Mouse (Mus musculus): ENCODE results near the gene Atrip.

Gene Atrip

DNA sequence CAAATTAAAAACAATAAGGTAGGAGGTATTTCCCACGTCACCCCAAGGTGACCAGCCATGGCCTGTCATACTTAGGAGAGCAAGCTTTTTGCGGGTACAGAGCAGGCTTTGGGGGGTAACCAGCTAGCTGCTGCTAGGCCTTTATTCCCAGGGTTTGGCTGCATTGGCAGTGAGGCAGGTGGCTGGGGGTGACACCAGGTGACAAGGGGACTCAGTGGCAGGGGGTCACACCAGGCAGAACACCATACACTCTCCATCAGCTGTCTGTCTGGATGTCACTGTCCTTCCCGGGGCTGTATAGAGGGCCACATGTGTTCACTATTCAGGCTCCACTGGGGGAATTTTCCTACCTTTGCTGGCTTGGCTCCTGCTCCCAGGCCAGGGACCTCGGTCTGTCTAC, 17.0 kb downstream of the Atrip start:
- peak in 1 of 2 experiments; percentile 1 for DNase-seq

DNA sequence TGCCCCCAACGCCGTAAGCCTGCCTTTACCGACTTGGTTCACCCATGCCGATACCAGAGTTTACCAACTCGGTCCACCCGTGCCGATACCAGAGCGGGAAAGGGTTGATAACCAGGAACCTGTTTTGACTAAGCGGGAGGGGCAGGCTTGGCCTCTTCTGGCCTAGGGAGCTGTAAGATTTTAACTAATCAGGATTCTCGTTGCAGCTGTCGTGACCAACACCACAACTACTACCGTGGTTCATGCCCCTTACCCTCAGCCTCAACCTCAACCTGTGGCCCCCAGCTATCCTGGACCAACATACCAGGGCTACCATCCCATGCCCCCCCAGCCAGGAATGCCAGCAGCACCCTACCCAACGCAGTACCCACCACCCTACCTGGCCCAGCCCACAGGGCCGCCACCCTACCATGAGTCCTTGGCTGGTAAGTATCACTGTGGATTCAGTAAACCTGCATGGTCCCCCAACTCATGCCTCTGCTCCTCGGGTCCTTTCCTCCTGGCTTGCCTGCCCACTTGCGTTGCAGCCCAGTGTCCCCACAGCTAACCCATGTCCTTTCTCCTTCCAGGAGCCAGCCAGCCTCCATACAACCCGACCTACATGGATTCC, 17.7 kb downstream of the Atrip start:
- DNase-seq = peak in 1 of 2 experiments; percentile 1

GRCm38 (mm10) chr9:109055271-109056030, 18.5 kb downstream of the Atrip start:
- peak in 1 of 2 experiments; percentile 10 for DNase-seq

GRCm38 (mm10) chr9:109054712-109055111, 19.2 kb downstream of the Atrip start:
- peak; percentile 79 to 85 for DNase-seq

- no peak for DNase-seq
Measured at GRCm38 (mm10) chr9:109053851-109054250, 20.1 kb downstream of the Atrip start.

DNA sequence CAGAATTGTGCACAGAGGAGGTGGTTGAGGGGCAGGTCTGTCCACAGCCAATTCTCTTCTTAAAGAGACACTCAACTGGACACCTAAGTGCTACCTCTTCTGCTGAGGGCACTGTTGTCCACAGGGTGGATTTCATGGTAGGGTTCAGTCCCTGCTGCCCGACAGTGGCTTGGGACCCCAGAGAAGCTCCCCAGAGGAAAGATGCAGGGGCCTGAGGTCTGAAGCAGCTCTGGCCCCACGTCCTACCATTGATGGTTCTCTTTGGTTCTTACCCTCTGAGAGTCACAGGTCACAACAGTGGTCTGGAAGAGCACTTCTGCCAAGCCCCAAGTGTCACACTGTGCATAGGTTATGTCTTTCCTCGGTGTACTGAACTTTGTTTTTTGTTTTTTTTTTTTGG, 20.6 kb downstream of the Atrip start:
- DNase-seq = peak in 1 of 2 experiments; percentile 0

GRCm38 (mm10) chr9:109052490-109053260, 21.2 kb downstream of the Atrip start:
- no peak for DNase-seq

- DNase-seq = no peak
Measured at GRCm38 (mm10) chr9:109051651-109052489, 22.1 kb downstream of the Atrip start.

GRCm38 (mm10) chr9:109051011-109051501, 22.9 kb downstream of the Atrip start:
- no peak for DNase-seq

- no peak for DNase-seq
Measured at GRCm38 (mm10) chr9:109050674-109050997, 23.3 kb downstream of the Atrip start.

DNA sequence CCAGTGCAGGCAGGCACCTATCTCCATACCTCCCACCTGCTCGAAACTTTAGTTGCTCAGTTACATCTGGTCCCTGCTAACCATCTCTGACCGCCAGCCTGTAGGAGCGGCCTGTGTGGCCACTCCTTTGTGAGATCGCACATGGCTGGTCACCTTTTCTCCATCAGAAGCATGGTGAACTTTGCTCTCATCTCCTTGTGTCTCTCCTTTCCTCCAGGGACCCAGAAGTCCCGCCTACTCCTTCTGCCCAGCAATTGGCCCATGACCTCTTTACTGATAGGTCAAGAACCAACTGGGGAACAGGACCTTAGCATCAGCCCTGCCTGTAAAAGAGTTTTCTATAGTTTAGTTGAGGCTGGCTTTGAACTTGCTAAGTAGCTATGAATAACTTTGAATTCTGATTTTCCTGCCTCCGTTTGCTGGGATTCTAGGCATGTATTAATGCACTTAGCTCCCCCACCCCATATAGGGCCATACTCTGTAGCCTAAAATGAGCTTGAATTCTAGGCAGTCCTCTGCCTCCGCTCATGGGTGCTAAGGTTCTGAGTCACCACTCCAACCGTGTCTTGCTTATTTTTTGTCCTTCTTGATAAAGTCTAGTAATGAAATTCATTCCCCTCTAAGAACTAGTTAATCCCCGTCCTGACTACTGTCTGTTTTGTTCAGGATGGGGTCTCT, 23.8 kb downstream of the Atrip start:
- no peak for DNase-seq

DNA sequence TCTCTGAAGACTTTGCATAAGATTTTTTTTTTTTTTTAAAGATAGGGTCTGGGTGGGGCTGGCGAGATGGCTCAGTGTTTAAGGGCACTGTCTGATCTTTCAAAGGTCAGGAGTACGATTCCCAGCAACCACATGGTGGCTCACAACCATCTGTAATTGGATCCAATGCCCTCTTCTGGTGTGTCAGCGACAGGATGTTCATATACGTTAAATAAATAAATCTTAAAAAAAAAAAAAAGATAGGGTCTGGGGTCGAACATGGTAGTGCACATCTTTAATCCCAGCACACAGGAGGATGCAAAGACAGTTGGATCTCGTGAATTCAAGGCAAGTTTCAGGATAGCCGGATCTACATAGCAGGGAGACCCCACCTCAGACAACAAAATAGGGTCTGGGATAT, 24.6 kb downstream of the Atrip start:
- DNase-seq = no peak

- peak; percentile 51 to 77 for DNase-seq
Measured at GRCm38 (mm10) chr9:109046306-109046705, 27.6 kb downstream of the Atrip start.

DNA sequence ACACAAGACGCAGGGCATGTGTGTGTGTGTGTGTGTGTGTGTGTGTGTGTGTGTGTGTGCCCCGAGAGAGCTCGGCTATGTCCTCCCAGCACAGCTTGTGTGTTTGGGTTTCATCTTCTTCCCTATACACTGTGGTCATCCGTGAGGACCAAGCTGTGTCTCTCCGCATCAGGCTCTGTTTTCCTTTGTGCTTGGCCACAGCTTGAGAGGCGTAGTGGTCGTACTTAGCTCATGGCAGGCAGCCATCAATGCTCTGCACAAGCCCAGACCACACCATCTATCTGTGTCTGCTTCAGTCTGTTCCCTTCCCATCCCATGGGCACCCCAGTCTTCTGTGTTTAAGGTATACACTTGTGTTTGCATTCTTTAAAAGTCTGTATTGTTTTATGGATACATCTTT, 32.6 kb downstream of the Atrip start:
- peak in 1 of 2 experiments; percentile 1 for DNase-seq

DNA sequence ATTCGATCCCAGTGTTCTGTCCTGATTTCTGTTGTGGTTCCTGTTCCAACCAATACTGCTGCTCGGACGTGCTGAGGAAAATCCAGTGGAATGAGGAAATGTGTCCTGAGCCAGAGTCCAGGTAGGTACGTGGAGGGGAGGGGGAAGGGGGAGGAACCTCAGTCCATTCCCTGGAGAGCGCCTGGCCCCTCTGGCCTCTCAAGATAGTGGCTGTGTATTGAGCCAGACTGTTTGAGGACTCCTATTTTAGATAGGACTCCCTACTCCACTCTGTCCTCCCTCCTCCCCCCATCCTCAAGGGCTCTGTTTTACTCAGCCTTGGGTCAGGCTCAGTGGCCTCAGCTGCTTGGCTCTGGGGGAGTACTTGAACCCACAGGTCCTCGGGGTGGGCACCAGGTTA, 33.0 kb downstream of the Atrip start:
- DNase-seq = peak; percentile 59 to 62

DNA sequence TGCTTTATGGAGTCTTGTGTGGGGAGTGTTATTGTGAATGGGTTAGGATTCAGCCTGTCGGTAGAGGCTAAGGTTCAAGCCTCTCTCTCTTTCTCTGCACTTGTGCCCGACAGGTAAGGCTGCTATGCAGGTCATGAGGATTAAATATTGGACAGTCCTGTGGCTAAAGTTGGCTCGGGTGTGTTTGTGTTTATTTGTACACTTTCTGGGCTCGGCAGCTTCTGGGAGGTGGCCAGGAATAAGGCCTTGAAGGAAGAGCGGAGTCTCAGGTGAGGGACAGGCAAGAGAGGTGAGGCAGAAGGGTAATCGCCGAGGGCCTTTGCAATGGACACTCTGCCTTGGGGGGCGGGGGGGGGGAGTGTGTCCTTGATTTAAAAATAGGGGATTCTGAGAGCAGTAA, 33.7 kb downstream of the Atrip start:
- peak; percentile 64 to 66 for DNase-seq

- DNase-seq = peak in 1 of 2 experiments; percentile 42
Measured at GRCm38 (mm10) chr9:109039681-109040080, 34.2 kb downstream of the Atrip start.

DNA sequence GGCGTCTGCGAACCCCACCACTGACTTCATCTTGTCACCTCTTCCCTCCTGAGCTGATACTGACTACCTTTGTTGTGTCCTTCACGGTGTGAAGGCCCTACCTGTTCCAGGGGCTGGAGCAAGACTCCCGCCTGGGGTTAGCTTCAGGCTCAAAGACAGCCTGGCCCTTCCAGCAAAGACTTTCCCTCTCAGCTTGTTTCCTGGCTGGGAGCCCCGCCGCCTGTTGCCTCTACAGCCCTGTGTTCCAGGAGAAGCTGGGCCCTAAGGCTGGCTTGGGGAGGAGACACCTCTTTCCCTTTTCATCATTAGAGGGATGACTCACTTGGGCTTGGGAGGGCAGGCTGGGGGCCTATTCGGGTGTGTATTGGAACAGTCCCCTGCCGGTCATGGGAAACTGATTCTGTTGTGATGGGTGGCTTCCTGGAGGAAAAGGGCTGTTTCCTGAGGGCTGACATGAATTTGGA, 35.0 kb downstream of the Atrip start:
- peak; percentile 75 to 84 for DNase-seq

- peak; percentile 84 to 93 for DNase-seq
Measured at GRCm38 (mm10) chr9:109038086-109038895, 35.6 kb downstream of the Atrip start, which contains the start of gene Shisa5. TSS of gene Shisa5 (plus strand) at chr9:109038565.

DNA sequence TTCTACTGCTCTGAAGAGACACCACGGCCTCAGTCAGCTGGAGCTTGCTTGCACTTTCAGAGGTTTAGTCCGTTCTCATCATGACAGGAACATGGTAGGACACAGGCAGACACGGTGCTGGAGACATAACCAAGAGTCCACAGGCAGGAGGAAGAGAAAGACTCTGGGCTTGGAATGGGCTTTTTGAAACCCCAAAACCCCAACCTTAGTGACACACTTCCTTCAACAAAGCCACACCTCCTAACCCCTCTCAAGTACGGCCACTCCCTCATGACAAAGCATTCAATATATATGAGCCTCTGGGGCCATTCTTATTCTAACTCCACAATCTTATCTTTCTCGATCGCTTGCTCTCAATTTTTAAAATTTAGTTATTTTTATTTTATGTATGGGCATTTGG, 41.5 kb downstream of the Atrip start:
- DNase-seq = no peak

- DNase-seq = peak in 1 of 2 experiments; percentile 0
Measured at GRCm38 (mm10) chr9:109031686-109032085, 42.2 kb downstream of the Atrip start.
